Mouse (Mus musculus) embryonic facial prominence, embryonic 12.5 days (tissue): ENCODE measurements around the gene Olig1. TPM values are rescaled to one million over a fixed set of nuclear protein-coding genes. Genes with fewer than 3 reads are reported as not detected.

Source experiments
- polyA plus RNA-seq: library from polyadenylated mRNA; unstranded; fragments of >200 nt; fragmentation: Nextera tagmentation; extraction: Ambion mirVana; gene quantifications from 2 replicates; pipeline ENCODE4 v1.2.1, GENCODE M21; 2016

The Olig1 gene
- polyA plus RNA-seq, 1 experiment from 2014 or later, result 5.0 TPM

Other genes with a start within 250 kb of the Olig1 start
- gene Paxbp1, start 225.2 kb upstream of the Olig1 start, polyA plus RNA-seq, result 94.3 and 98.2 TPM in 2 replicates
- gene 4932438H23Rik, start 174.7 kb upstream of the Olig1 start, polyA plus RNA-seq, result 0.18 TPM in 1 of 2 replicates, not detected in the other
- gene Olig2, start 44.3 kb upstream of the Olig1 start, polyA plus RNA-seq, result 1.6 and 2.9 TPM in 2 replicates
- 42.6 and 44.1 TPM in 2 replicates for gene Ifnar2, start 103.0 kb downstream of the Olig1 start, polyA plus RNA-seq
- gene Gm21970, start 121.9 kb downstream of the Olig1 start, polyA plus RNA-seq, result not detected in 2 replicates
- gene Il10rb, start 136.4 kb downstream of the Olig1 start, polyA plus RNA-seq, result 14.1 TPM in 2 replicates
- gene Ifnar1, start 215.5 kb downstream of the Olig1 start, polyA plus RNA-seq, result 69.3 and 71.6 TPM in 2 replicates